Mouse (Mus musculus) stomach, embryonic 16.5 days (tissue): ENCODE data around the gene Rapgef6. TPM values are rescaled to one million over a fixed set of nuclear protein-coding genes. Genes with fewer than 3 reads are reported as not detected.
A peak's percentile ranks its signal among the peaks of the same experiment; 100 is the strongest.

Experiments
- ATAC-seq: fragments of 200-750 bp; cut with Nextera tagmentation; 2 replicates; pipeline ENCODE4 v1.8.0; 2017; ENCODE audit warnings: moderate number of reproducible peaks, moderate TSS enrichment; ENCODE audit not compliant: insufficient read depth, low FRiP score
- H3K27ac ChIP-seq: fragments of 300-500 bp; sonication (generic); 2 replicates; pipeline ENCODE4 v1.5.1; 2014; ENCODE audit warnings: low read length
- H3K27me3 ChIP-seq: fragments of 300-500 bp; sonication (generic); 2 replicates; pipeline ENCODE4 v1.6.1; 2014; ENCODE audit warnings: low read length, control low read depth, mixed read lengths; ENCODE audit not compliant: control insufficient read depth, insufficient read depth
- H3K36me3 ChIP-seq: fragments of 300-500 bp; sonication (generic); 2 replicates; pipeline ENCODE4 v1.6.1; 2014; ENCODE audit warnings: low read length; ENCODE audit not compliant: control insufficient read depth, insufficient read depth
- H3K4me1 ChIP-seq: fragments of 300-500 bp; sonication (generic); 2 replicates; pipeline ENCODE4 v1.6.1; 2014; ENCODE audit warnings: low read length, control low read depth, mixed read lengths; ENCODE audit not compliant: control insufficient read depth, insufficient read depth
- H3K4me2 ChIP-seq: fragments of 300-500 bp; sonication (generic); 2 replicates; pipeline ENCODE4 v1.6.1; 2014; ENCODE audit warnings: low read depth, low read length, mixed read lengths
- H3K4me3 ChIP-seq: fragments of 300-500 bp; sonication (generic); replicated peaks from 2 replicates; pipeline ENCODE4 v1.5.1; 2014; ENCODE audit warnings: mild to moderate bottlenecking, low read length
- H3K9ac ChIP-seq: fragments of 300-500 bp; sonication (generic); 2 replicates; pipeline ENCODE4 v1.6.1; 2014; ENCODE audit warnings: low read length
- H3K9me3 ChIP-seq: fragments of 300-500 bp; sonication (generic); replicated peaks from 2 replicates; pipeline ENCODE4 v1.6.1; 2016; ENCODE audit warnings: low read length, control low read depth; ENCODE audit not compliant: control insufficient read depth
- WGBS: fragments of 180-500 bp; shearing (Covaris S2); extraction: QIAGEN DNeasy Blood & Tissue Kit; methylation state at CpG from one replicate; pipeline ENCODE4 v1.1.7; 2014; 5-methylcytosine and 5-hydroxymethylcytosine counted together
- polyA plus RNA-seq: library from polyadenylated mRNA; unstranded; fragments of >200 nt; fragmentation: Nextera tagmentation; extraction: Ambion mirVana; gene quantifications from 2 replicates; pipeline ENCODE4 v1.2.1, GENCODE M21; 2015

Rapgef6 gene
- polyA plus RNA-seq, 1 experiment from 2014 or later = 31.2 TPM

- Histone ChIP-seq H3K9ac (no peak overlapping the region), H3K4me2 (no peak overlapping the region), H3K27me3 (no peaks in the 10 kb centered on the region), H3K36me3 (peaks cover 3% of the 10 kb centered on the region; the same call in 1 of the 2 replicates), H3K4me1 (no peaks in the 10 kb centered on the region), H3K4me3 (no peak overlapping the region), H3K9me3 (no peaks in the 10 kb centered on the region), H3K27ac (no peak overlapping the region)
- 89% methylated on average over 1 of the region's 1 CpGs for WGBS
- no peak for ATAC-seq
Measured at GRCm38 (mm10) chr11:54626905-54627304, 104.3 kb downstream of the Rapgef6 start.

DNA sequence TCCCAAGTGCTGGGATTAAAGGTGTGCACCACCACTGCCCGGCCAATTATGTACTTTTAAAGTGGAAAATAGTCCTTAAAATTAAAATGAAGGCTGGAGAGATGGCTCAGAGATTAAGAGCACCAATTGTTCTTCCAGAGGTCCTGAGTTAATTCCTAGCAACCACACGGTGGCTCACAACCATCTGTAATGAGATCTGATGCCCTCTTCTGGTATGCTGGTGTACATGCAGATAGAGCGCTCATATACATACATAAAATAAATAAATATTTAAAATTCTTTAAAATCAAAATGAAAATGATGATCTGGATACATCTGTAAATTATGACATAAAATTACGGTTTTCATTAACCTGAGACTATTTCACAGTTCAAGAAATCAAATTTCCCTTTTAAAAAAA is 123.8 kb downstream of the Rapgef6 start:
- Histone ChIP-seq H3K4me2 (no peak overlapping the region), H3K4me1 (no peaks in the 10 kb centered on the region), H3K27ac (no peak overlapping the region), H3K9ac (no peak overlapping the region), H3K4me3 (no peak overlapping the region), H3K9me3 (no peaks in the 10 kb centered on the region), H3K36me3 (no peaks in the 10 kb centered on the region), H3K27me3 (no peaks in the 10 kb centered on the region)
- no peak for ATAC-seq
- 95% methylated on average over 4 of the region's 4 CpGs for WGBS

- Histone ChIP-seq H3K9ac (no peak overlapping the region), H3K4me1 (no peaks in the 10 kb centered on the region), H3K36me3 (no peaks in the 10 kb centered on the region), H3K27ac (no peak overlapping the region), H3K4me2 (no peak overlapping the region), H3K27me3 (no peaks in the 10 kb centered on the region), H3K9me3 (no peaks in the 10 kb centered on the region), H3K4me3 (no peak overlapping the region)
- ATAC-seq = no peak
Measured at GRCm38 (mm10) chr11:54648573-54648972, 125.9 kb downstream of the Rapgef6 start.

DNA sequence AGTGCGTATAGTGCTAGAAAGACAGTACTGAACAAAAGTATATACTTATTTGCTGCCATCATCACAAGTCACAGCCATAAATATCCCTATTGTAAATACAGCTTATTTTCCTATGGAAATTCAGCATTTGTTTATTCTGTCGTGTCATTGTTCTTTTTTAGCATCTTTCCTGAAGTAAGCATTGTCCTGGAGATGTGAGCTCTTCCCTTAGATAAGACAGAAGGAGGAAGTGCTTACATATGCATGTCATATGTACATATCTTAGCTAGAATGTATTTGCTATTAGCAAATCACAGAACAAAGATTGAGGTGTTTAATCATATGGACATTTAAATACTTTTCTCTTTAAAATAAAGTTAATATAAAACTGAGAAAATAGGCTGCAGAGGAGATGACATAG is 132.8 kb downstream of the Rapgef6 start:
- Histone ChIP-seq H3K27ac (no peak overlapping the region), H3K27me3 (no peaks in the 10 kb centered on the region), H3K4me1 (no peaks in the 10 kb centered on the region), H3K4me2 (no peak overlapping the region), H3K9me3 (no peaks in the 10 kb centered on the region), H3K4me3 (no peak overlapping the region), H3K9ac (no peak overlapping the region), H3K36me3 (no peaks in the 10 kb centered on the region)
- 87% methylated on average over 2 of the region's 2 CpGs for WGBS
- ATAC-seq = no peak

DNA sequence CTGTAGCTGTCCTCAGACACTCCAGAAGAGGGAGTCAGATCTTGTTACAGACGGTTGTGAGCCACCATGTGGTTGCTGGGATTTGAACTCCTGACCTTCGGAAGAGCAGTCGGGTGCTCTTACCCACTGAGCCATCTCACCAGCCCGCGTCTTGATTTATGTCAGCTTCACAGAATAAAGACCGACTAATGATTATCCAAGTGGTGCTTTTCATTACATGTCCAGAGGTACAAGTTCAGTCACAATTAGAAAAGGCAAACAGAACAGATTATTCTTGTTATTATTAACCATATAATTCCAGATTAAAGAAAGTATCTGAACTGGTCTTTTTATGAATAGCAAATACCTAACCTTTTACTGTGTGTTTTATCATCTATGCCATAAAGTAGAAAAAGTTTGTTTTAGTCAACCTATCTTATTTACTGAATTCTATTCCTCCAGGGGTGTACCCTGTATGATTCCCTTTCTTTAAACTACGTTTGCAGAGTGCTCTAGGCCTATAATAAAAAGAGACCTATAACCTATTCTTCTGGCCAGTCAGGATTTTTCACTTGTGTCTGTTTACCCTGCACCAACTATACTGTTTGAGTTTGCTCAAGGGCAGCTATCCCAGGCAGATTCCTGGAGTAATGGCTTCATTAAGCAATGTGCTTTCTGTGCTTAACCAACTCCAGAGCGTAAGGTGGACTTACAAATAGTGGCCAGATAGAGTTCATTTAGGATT is 151.1 kb downstream of the Rapgef6 start:
- H3K9ac ChIP-seq = no peak overlapping the region
- peak; percentile 76; the same call in 1 of the 2 replicates for ATAC-seq
- no peaks in the 10 kb centered on the region for H3K9me3 ChIP-seq
- H3K4me3 ChIP-seq = no peak overlapping the region
- H3K4me1 ChIP-seq = no peaks in the 10 kb centered on the region
- WGBS = 53% methylated on average over 8 of the region's 8 CpGs
- no peaks in the 10 kb centered on the region for H3K27me3 ChIP-seq
- H3K27ac ChIP-seq = no peak overlapping the region
- no peak overlapping the region for H3K4me2 ChIP-seq
- H3K36me3 ChIP-seq = peaks cover 7% of the 10 kb centered on the region; the same call in 1 of the 2 replicates

DNA sequence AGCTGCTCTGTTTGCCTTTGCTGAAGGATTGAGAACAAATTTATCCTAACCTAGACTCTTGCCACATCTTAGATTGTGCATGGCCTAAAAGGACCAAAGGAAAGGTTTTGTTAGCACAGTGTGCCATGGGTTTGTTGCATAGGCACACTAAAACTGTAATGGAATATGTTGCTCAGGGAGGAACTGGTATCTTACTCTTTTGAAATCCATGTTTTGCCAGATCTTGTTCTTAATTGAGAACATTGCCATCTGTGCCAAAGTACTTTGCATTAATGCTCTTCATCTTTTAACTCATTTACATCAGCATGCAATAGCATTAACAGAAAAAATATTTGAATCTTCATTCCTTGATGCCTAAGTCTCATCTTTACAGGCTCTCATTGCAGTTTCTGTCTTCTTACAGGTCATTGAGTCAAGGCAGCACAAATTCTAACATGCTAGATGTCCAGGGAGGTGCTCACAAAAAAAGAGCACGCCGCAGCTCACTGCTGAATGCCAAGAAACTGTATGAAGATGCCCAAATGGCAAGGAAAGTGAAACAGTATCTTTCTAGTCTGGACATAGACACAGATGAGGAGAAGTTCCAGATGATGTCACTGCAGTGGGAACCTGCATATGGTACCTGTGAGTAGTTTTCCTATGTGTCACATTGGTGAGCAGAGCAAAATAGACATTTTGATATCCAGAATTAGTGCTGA is 153.3 kb downstream of the Rapgef6 start:
- H3K27ac ChIP-seq = no peak overlapping the region
- no peak overlapping the region for H3K9ac ChIP-seq
- no peak overlapping the region for H3K4me2 ChIP-seq

DNA sequence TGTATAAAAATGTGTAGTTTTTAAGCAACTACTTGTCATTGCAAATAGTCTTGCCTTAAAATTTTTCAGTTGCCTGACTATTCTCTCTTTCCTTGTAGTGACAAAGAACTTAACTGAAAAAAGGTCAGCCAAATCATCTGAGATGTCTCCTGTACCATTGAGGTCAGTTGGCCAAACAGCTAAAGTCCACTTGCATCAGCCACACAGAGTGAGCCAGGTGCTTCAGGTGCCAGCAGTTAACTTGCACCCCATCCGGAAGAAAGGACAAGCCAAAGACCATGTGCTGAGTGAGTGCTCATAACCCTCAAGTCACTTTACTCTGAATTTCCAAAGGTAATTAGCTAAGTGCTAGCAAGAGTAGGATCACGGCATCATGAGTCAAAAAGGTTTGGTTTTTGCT is 156.5 kb downstream of the Rapgef6 start:
- Histone ChIP-seq H3K4me3 (no peak overlapping the region), H3K9me3 (no peaks in the 10 kb centered on the region), H3K4me1 (no peaks in the 10 kb centered on the region), H3K36me3 (peaks cover 19% of the 10 kb centered on the region), H3K9ac (no peak overlapping the region), H3K27ac (no peak overlapping the region), H3K27me3 (no peaks in the 10 kb centered on the region), H3K4me2 (no peak overlapping the region)
- WGBS = 90% methylated on average over 2 of the region's 2 CpGs
- ATAC-seq = no peak

More for the DNA sequence above, 153.3 kb downstream of the Rapgef6 start:
- 97% methylated on average over 2 of the region's 2 CpGs for WGBS
- Histone ChIP-seq H3K4me1 (no peaks in the 10 kb centered on the region), H3K9me3 (no peaks in the 10 kb centered on the region), H3K27me3 (no peaks in the 10 kb centered on the region), H3K4me3 (no peak overlapping the region), H3K36me3 (peaks cover 19% of the 10 kb centered on the region)
- ATAC-seq = no peak

GRCm38 (mm10) chr11:54684831-54685230 is 162.2 kb downstream of the Rapgef6 start:
- no peak overlapping the region for H3K9ac ChIP-seq
- no peak overlapping the region for H3K4me3 ChIP-seq
- peaks cover 8% of the 10 kb centered on the region for H3K36me3 ChIP-seq
- WGBS = 83% methylated on average over 2 of the region's 2 CpGs
- H3K4me2 ChIP-seq = no peak overlapping the region
- no peak for ATAC-seq
- no peak overlapping the region for H3K27ac ChIP-seq
- H3K4me1 ChIP-seq = no peaks in the 10 kb centered on the region
- no peaks in the 10 kb centered on the region for H3K27me3 ChIP-seq
- no peaks in the 10 kb centered on the region for H3K9me3 ChIP-seq

GRCm38 (mm10) chr11:54690171-54690570 is 167.5 kb downstream of the Rapgef6 start:
- Histone ChIP-seq H3K4me2 (no peak overlapping the region), H3K27ac (no peak overlapping the region), H3K4me3 (no peak overlapping the region), H3K27me3 (no peaks in the 10 kb centered on the region), H3K9ac (no peak overlapping the region), H3K4me1 (no peaks in the 10 kb centered on the region), H3K36me3 (peaks cover 4% of the 10 kb centered on the region), H3K9me3 (no peaks in the 10 kb centered on the region)
- 77% methylated on average over 4 of the region's 4 CpGs for WGBS
- ATAC-seq = no peak
